Mouse (Mus musculus) cerebellum, postnatal 4 days (tissue): ENCODE data around the gene Mafg.

Experiments
- DNase-seq, 2 experiments: peaks; one replicate each; pipeline ENCODE4 v3.0.0; 2022; ENCODE audit warnings: low spot score in 2 of 2, mixed read lengths in 1 of 2

The Mafg gene

GRCm38 (mm10) chr11:120647047-120647830 is 13.8 kb upstream of the Mafg start:
- DNase-seq = no peak

- DNase-seq = peak; percentile 82 to 92
These were observed 10.2 kb upstream of the Mafg start, which contains the start of gene Pycr1 for GRCm38 (mm10) chr11:120643601-120643987. TSS of gene Pycr1 (minus strand) at chr11:120643769.

- DNase-seq = no peak
These were observed 9.7 kb upstream of the Mafg start for GRCm38 (mm10) chr11:120642939-120643600.

GRCm38 (mm10) chr11:120641869-120642268 is 8.5 kb upstream of the Mafg start:
- no peak for DNase-seq

GRCm38 (mm10) chr11:120641255-120641654 is 7.9 kb upstream of the Mafg start:
- no peak for DNase-seq

- no peak for DNase-seq
These were observed 1.4 kb upstream of the Mafg start for GRCm38 (mm10) chr11:120634810-120635209.

- peak; percentile 26 to 54 for DNase-seq
These were observed 561 bp downstream of the Mafg start for GRCm38 (mm10) chr11:120632559-120633519.

- peak in 1 of 2 experiments; percentile 13 for DNase-seq
These were observed 1.5 kb downstream of the Mafg start for GRCm38 (mm10) chr11:120631726-120632448.

- peak in 1 of 2 experiments; percentile 11 for DNase-seq
These were observed 2.3 kb downstream of the Mafg start for GRCm38 (mm10) chr11:120630881-120631725.

- peak in 1 of 2 experiments; percentile 20 for DNase-seq
These were observed 3.0 kb downstream of the Mafg start for GRCm38 (mm10) chr11:120630401-120630871.

- peak in 1 of 2 experiments; percentile 17 for DNase-seq
These were observed 3.5 kb downstream of the Mafg start for GRCm38 (mm10) chr11:120629911-120630310.

- DNase-seq = peak in 1 of 2 experiments; percentile 18
These were observed 4.1 kb downstream of the Mafg start for GRCm38 (mm10) chr11:120629341-120629730.

GRCm38 (mm10) chr11:120628601-120629340 is 4.6 kb downstream of the Mafg start:
- DNase-seq = peak in 1 of 2 experiments; percentile 14

GRCm38 (mm10) chr11:120627468-120628300 is 5.7 kb downstream of the Mafg start:
- DNase-seq = no peak

GRCm38 (mm10) chr11:120626785-120627467 is 6.5 kb downstream of the Mafg start:
- DNase-seq = no peak

GRCm38 (mm10) chr11:120625152-120625775 is 8.1 kb downstream of the Mafg start, which contains the start of gene Sirt7:
TSS of gene Sirt7 (minus strand) at chr11:120625240.
- no peak for DNase-seq

GRCm38 (mm10) chr11:120624680-120625111 is 8.7 kb downstream of the Mafg start:
- DNase-seq = peak; percentile 63 to 82
